In the genomic region with DNA sequence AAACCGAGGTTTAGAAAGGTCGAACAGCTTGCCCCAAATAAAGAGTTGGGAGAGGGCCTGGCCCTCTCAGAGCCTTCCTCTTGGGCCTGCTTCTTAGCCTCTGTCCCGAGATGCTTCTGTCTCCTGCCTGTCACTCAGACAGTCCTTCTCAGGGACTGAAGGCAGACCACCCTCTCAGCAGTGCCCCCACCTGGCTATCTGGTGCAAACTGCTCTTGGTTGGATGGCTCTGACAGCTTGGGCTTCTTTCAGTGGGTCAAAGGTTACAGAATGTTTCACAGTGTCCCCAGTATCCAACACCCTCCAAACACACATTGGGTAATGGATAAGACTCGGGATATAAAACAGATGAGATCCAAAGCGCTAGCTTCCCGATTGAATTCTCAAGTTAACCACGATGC, we compare ENCODE assay signal across 10 mouse cellular contexts. TPM values are rescaled to one million over a fixed set of nuclear protein-coding genes. Genes with fewer than 3 reads are reported as not detected.
A peak's percentile ranks its signal among the peaks of the same experiment; 100 is the strongest.
DNase-seq lines count a peak whose midpoint lies in the region; ATAC-seq and TF ChIP-seq lines count a peak whose summit lies in the region.
"Had no signal": no experiment of that assay in that cellular context is flagged by ENCODE, and none has a peak within 500 bp of the region (broad histone marks: within the 10 kb centered on the region; RNA-seq: fewer than 3 reads in every experiment).

No protein-coding gene starts in this region.

- intact Hi-C loops in left cerebral cortex, postnatal 4 days (cut with DNase I), result no loop called here
- intact Hi-C loops in left cerebral cortex, postnatal 14 days (cut with DNase I), result no loop called here

- H3K4me1 ChIP-seq in heart, postnatal 0 days (ENCODE audit: control insufficient read depth, insufficient read depth), result peaks cover 39% of the 10 kb centered on the region
- H3K4me1 ChIP-seq in forebrain, embryonic 12.5 days, result peaks cover 8% of the 10 kb centered on the region; the same call in 1 of the 2 replicates
- no peaks in the 10 kb centered on the region for H3K4me1 ChIP-seq in hindbrain, embryonic 13.5 days (replicated peaks)

- peak; percentile 52; the same call in 1 of the 2 replicates for ATAC-seq in heart, postnatal 0 days (ENCODE audit: insufficient read depth, low read depth)
- no peak for ATAC-seq in forebrain, embryonic 12.5 days (ENCODE audit: low FRiP score)
- no peak for ATAC-seq in hindbrain, embryonic 13.5 days (ENCODE audit: low FRiP score)

- no peak overlapping the region for H3K9ac ChIP-seq in heart, postnatal 0 days (replicated peaks; ENCODE audit: low read depth, low read length)
- no peak overlapping the region for H3K9ac ChIP-seq in forebrain, embryonic 12.5 days
- no peak overlapping the region for H3K9ac ChIP-seq in hindbrain, embryonic 13.5 days

- DNase-seq in cerebellum, postnatal 14 days, result peak; percentile 13 to 34
- DNase-seq in cerebellum, adult 9-10 months, result no peak
- DNase-seq in left cerebral cortex, postnatal 4 days, result peak; percentile 19
- no peak for DNase-seq in left cerebral cortex, postnatal 14 days (ENCODE audit: low spot score in 2 of 2)
- DNase-seq in heart, postnatal 0 days (ENCODE audit: low spot score), result peak; percentile 30
- peak; percentile 59 for DNase-seq in thymus, postnatal 14 days
- DNase-seq: adrenal gland, postnatal 25 days; kidney, adult 18-20 months had no signal

- no peaks in the 10 kb centered on the region for H3K9me3 ChIP-seq in heart, postnatal 0 days (replicated peaks; ENCODE audit: control insufficient read depth, low read length)
- no peaks in the 10 kb centered on the region for H3K9me3 ChIP-seq in forebrain, embryonic 12.5 days
- no peaks in the 10 kb centered on the region for H3K9me3 ChIP-seq in hindbrain, embryonic 13.5 days

- no peaks in the 10 kb centered on the region for H3K27me3 ChIP-seq in heart, postnatal 0 days (ENCODE audit: control insufficient read depth, insufficient read depth, low read length)
- 0 out of 2 replicates have a peak, but pooled peaks cover 5% of the 10 kb centered on the region for H3K27me3 ChIP-seq in forebrain, embryonic 12.5 days
- H3K27me3 ChIP-seq in hindbrain, embryonic 13.5 days, result 0 out of 2 replicates have a peak, but pooled peaks cover 4% of the 10 kb centered on the region

- no peak for TF ChIP-seq EP300 in heart, postnatal 0 days (IDR thresholded peaks at IDR 0.05; ENCODE audit: low read depth)

- TF ChIP-seq CTCF in heart, postnatal 0 days (IDR thresholded peaks at IDR 0.05; ENCODE audit: low read depth), result peak; percentile 43

- no peak overlapping the region for H3K4me2 ChIP-seq in heart, postnatal 0 days (ENCODE audit: low read depth, low read length)
- no peak overlapping the region for H3K4me2 ChIP-seq in forebrain, embryonic 12.5 days
- H3K4me2 ChIP-seq in hindbrain, embryonic 13.5 days, result no peak overlapping the region

- peak overlapping the region; percentile 85 for H3K27ac ChIP-seq in heart, postnatal 0 days (ENCODE audit: low read depth)
- no peak overlapping the region for H3K27ac ChIP-seq in forebrain, embryonic 12.5 days
- H3K27ac ChIP-seq in hindbrain, embryonic 13.5 days, result no peak overlapping the region

- H3K36me3 ChIP-seq in heart, postnatal 0 days (replicated peaks; ENCODE audit: control insufficient read depth, insufficient read depth, low read length), result no peaks in the 10 kb centered on the region
- H3K36me3 ChIP-seq in forebrain, embryonic 12.5 days (replicated peaks), result no peaks in the 10 kb centered on the region
- H3K36me3 ChIP-seq in hindbrain, embryonic 13.5 days, result no peaks in the 10 kb centered on the region

- H3K4me3 ChIP-seq in heart, postnatal 0 days (ENCODE audit: low read depth, low read length), result no peak overlapping the region
- no peak overlapping the region for H3K4me3 ChIP-seq in forebrain, embryonic 12.5 days (replicated peaks)
- H3K4me3 ChIP-seq in hindbrain, embryonic 13.5 days, result no peak overlapping the region

- WGBS in heart, postnatal 0 days, result 61% methylated on average over 7 of the region's 7 CpGs
- WGBS in forebrain, embryonic 12.5 days, result 68% methylated on average over 7 of the region's 7 CpGs
- WGBS in hindbrain, embryonic 13.5 days, result 72% methylated on average over 7 of the region's 7 CpGs

RNA-seq across cellular contexts. Expression of gene Adrb1, which starts 23.1 kb away (rescaled TPM):
- 10 to 100 TPM; 10.4 to 12.2 TPM for total RNA-seq in left cerebral cortex, postnatal 4 days (2021)
- 10 to 100 TPM; 40.1 to 43.9 TPM for total RNA-seq in left cerebral cortex, postnatal 14 days (2021)
- 30.2 and 31.3 TPM in 2 replicates for total RNA-seq in heart, postnatal 0 days (2014; rRNA removed; ENCODE audit: low replicate concordance)
- 10.9 and 11.7 TPM in 2 replicates for polyA plus RNA-seq in heart, postnatal 0 days (2015; fragmentation: Nextera tagmentation; extraction: Ambion mirVana)
- 0.52 and 0.85 TPM in 2 replicates for polyA plus RNA-seq in forebrain, embryonic 12.5 days (2016; fragmentation: Nextera tagmentation; extraction: Ambion mirVana)
- polyA plus RNA-seq in hindbrain, embryonic 13.5 days (2015; fragmentation: Nextera tagmentation; extraction: Ambion mirVana), result 0.31 and 0.44 TPM in 2 replicates

Comparison
In these comparisons a context has a peak if more than half of its experiments do, and no peak if none do; other contexts are left out.
1. DNase-seq: peak in cerebellum, postnatal 14 days (2 of 2), left cerebral cortex, postnatal 4 days (single experiment), heart, postnatal 0 days (single experiment) and thymus, postnatal 14 days (single experiment); none in cerebellum, adult 9-10 months (single experiment) and left cerebral cortex, postnatal 14 days (0 of 2).